In the genomic region with DNA sequence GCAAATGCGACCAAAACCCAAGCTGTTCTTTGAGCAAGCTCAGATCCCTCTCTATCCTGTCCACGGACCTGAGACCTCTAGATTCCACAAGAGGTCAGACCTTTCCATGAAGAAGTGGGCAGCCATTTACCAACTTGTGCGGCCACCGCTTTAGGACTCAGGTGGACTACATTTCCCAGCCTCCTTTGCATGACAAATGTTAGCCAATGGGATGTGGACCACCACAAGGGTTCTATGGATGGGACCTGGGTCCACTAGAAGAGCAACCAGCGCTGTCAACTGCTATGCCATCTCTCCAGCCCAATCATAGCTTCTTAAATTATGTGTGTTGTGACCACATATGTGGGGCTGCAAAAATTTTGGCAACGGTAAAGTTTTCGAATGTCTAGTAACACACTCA, we compare ENCODE assay signal across 8 mouse cellular contexts. TPM values are rescaled to one million over a fixed set of nuclear protein-coding genes. Genes with fewer than 3 reads are reported as not detected.
DNase-seq lines count a peak whose midpoint lies in the region; ATAC-seq and TF ChIP-seq lines count a peak whose summit lies in the region.

No protein-coding gene starts in this region.

- DNase-seq in heart, embryonic 10.5 days (ENCODE audit: low spot score): no peak
- DNase-seq in brain, adult 2 months (ENCODE audit: low read depth, low spot score): peak; percentile 75
- peak; percentile 39 to 72 for DNase-seq in frontal cortex, postnatal 36 days (ENCODE audit: low spot score in 2 of 2)
- DNase-seq in midbrain, embryonic 14.5 days: peak; percentile 60
- DNase-seq in urinary bladder, postnatal 14 days (ENCODE audit: low spot score): no peak
- no peak for DNase-seq in heart, adult 9 months (ENCODE audit: low spot score in 2 of 2)
- DNase-seq in kidney, adult 2 months: no peak

- peak overlapping the region; percentile 86 for H3K4me2 ChIP-seq in heart, embryonic 15.5 days
- H3K4me2 ChIP-seq in midbrain, embryonic 14.5 days (ENCODE audit: low read length): peak overlapping the region; percentile 65

- no peak overlapping the region for H3K27ac ChIP-seq in heart, embryonic 15.5 days
- H3K27ac ChIP-seq in heart, embryonic 10.5 days: no peak overlapping the region
- H3K27ac ChIP-seq in midbrain, embryonic 14.5 days (replicated peaks; ENCODE audit: low read depth, low read length): no peak overlapping the region
- no peak overlapping the region for H3K27ac ChIP-seq in kidney, adult 2 months (ENCODE audit: insufficient read depth, low read depth, low read length)

- H3K4me1 ChIP-seq in heart, embryonic 15.5 days (replicated peaks): peaks cover 16% of the 10 kb centered on the region
- H3K4me1 ChIP-seq in heart, embryonic 10.5 days: peaks cover 16% of the 10 kb centered on the region
- H3K4me1 ChIP-seq in midbrain, embryonic 14.5 days (ENCODE audit: control insufficient read depth, insufficient read depth, low read length): peaks cover 8% of the 10 kb centered on the region
- no peaks in the 10 kb centered on the region for H3K4me1 ChIP-seq in kidney, adult 2 months (ENCODE audit: control insufficient read depth, insufficient read depth, low read length)

- 54% methylated on average over 7 of the region's 7 CpGs for WGBS in heart, embryonic 15.5 days
- 57% methylated on average over 7 of the region's 7 CpGs for whole genome bisulfite sequencing in heart, embryonic 10.5 days
- 66% methylated on average over 7 of the region's 7 CpGs for WGBS in midbrain, embryonic 14.5 days
- 63% methylated on average over 7 of the region's 7 CpGs for WGBS in kidney, adult 2 months

- no peak for TF ChIP-seq POLR2A in kidney, adult 2 months (IDR thresholded peaks at IDR 0.05; ENCODE audit: low read depth, low read length)

- no peak overlapping the region for H3K9ac ChIP-seq in heart, embryonic 15.5 days
- no peak overlapping the region for H3K9ac ChIP-seq in midbrain, embryonic 14.5 days (replicated peaks; ENCODE audit: low read length)

- H3K9me3 ChIP-seq in heart, embryonic 15.5 days (replicated peaks): no peaks in the 10 kb centered on the region
- H3K9me3 ChIP-seq in heart, embryonic 10.5 days: no peaks in the 10 kb centered on the region
- H3K9me3 ChIP-seq in midbrain, embryonic 14.5 days (ENCODE audit: control insufficient read depth, low read length): no peaks in the 10 kb centered on the region

- TF ChIP-seq CTCF in kidney, adult 2 months (conservative IDR thresholded peaks at IDR 0.05; ENCODE audit: insufficient read depth, insufficient read length, low read depth, low read length): no peak

- no peaks in the 10 kb centered on the region for H3K36me3 ChIP-seq in heart, embryonic 15.5 days
- H3K36me3 ChIP-seq in heart, embryonic 10.5 days: peaks cover 18% of the 10 kb centered on the region
- H3K36me3 ChIP-seq in midbrain, embryonic 14.5 days (ENCODE audit: control insufficient read depth, insufficient read depth, low read length): 0 out of 2 replicates have a peak, but pooled peaks cover 6% of the 10 kb centered on the region
- H3K36me3 ChIP-seq in kidney, adult 2 months (ENCODE audit: control insufficient read depth, insufficient read depth, low read length): no peaks in the 10 kb centered on the region

- H3K27me3 ChIP-seq in heart, embryonic 15.5 days: no peaks in the 10 kb centered on the region
- peaks cover 4% of the 10 kb centered on the region; the same call in 1 of the 2 replicates for H3K27me3 ChIP-seq in heart, embryonic 10.5 days (ENCODE audit: insufficient read depth, poor library complexity, severe bottlenecking)
- H3K27me3 ChIP-seq in midbrain, embryonic 14.5 days (ENCODE audit: control insufficient read depth, insufficient read depth, low read length): no peaks in the 10 kb centered on the region
- H3K27me3 ChIP-seq in kidney, adult 2 months (replicated peaks; ENCODE audit: control insufficient read depth, insufficient read depth, low read length): no peaks in the 10 kb centered on the region

- no peak for ATAC-seq in heart, embryonic 15.5 days (replicated peaks; ENCODE audit: insufficient number of reproducible peaks, insufficient read depth, low FRiP score, low read depth)
- ATAC-seq in midbrain, embryonic 14.5 days (ENCODE audit: low FRiP score, low TSS enrichment): no peak

- H3K4me3 ChIP-seq in heart, embryonic 15.5 days: no peak overlapping the region
- H3K4me3 ChIP-seq in heart, embryonic 10.5 days: no peak overlapping the region
- no peak overlapping the region for H3K4me3 ChIP-seq in midbrain, embryonic 14.5 days (replicated peaks; ENCODE audit: low read depth, low read length)
- H3K4me3 ChIP-seq in kidney, adult 2 months (ENCODE audit: insufficient read depth, low read depth, low read length): no peak overlapping the region

RNA-seq across cellular contexts. Expression of gene Man2b2, which starts 0.8 kb away (rescaled TPM):
- 12.3 and 17.9 TPM in 2 replicates for polyA plus RNA-seq in heart, embryonic 15.5 days (2015; fragmentation: Nextera tagmentation; extraction: Ambion mirVana)
- 12.6 and 20.6 TPM in 2 replicates for polyA plus RNA-seq in heart, embryonic 10.5 days (2016; fragmentation: Nextera tagmentation; extraction: Ambion mirVana)
- polyA plus RNA-seq in midbrain, embryonic 14.5 days (2014; fragmentation: Nextera tagmentation; extraction: Ambion mirVana): 7.8 and 10.3 TPM in 2 replicates
- 97.4 and 115 TPM in 2 replicates for polyA plus RNA-seq in kidney, adult 2 months (2012; rRNA removed)

RNA-seq across cellular contexts. Expression of gene Mrfap1, which starts 34.7 kb away (rescaled TPM):
- 329 and 331 TPM in 2 replicates for polyA plus RNA-seq in heart, embryonic 15.5 days (2015; fragmentation: Nextera tagmentation; extraction: Ambion mirVana)
- 366 and 466 TPM in 2 replicates for polyA plus RNA-seq in heart, embryonic 10.5 days (2016; fragmentation: Nextera tagmentation; extraction: Ambion mirVana)
- polyA plus RNA-seq in midbrain, embryonic 14.5 days (2014; fragmentation: Nextera tagmentation; extraction: Ambion mirVana): 355 and 360 TPM in 2 replicates
- 90.9 and 114 TPM in 2 replicates for polyA plus RNA-seq in kidney, adult 2 months (2012; rRNA removed)

RNA-seq across cellular contexts. Expression of gene Ppp2r2c, which starts 37.0 kb away (rescaled TPM):
- 0.10 and 0.61 TPM in 2 replicates for polyA plus RNA-seq in heart, embryonic 15.5 days (2015; fragmentation: Nextera tagmentation; extraction: Ambion mirVana)
- polyA plus RNA-seq in heart, embryonic 10.5 days (2016; fragmentation: Nextera tagmentation; extraction: Ambion mirVana): 0.03 TPM in 1 of 2 replicates, not detected in the other
- 38.3 and 44.6 TPM in 2 replicates for polyA plus RNA-seq in midbrain, embryonic 14.5 days (2014; fragmentation: Nextera tagmentation; extraction: Ambion mirVana)
- 0.34 and 0.58 TPM in 2 replicates for polyA plus RNA-seq in kidney, adult 2 months (2012; rRNA removed)

Comparison
In these comparisons a context has a peak if more than half of its experiments do, and no peak if none do; other contexts are left out.
1. DNase-seq: peak in brain, adult 2 months (single experiment), frontal cortex, postnatal 36 days (2 of 2) and midbrain, embryonic 14.5 days (single experiment); none in heart, embryonic 10.5 days (single experiment), urinary bladder, postnatal 14 days (single experiment), heart, adult 9 months (0 of 2) and kidney, adult 2 months (single experiment).
2. RNA of gene Ppp2r2c, which starts 37.0 kb away (polyA plus RNA-seq): 38.3 to 44.6 TPM in midbrain, embryonic 14.5 days; 0.34 to 0.58 TPM in kidney, adult 2 months, 0.10 to 0.61 TPM in heart, embryonic 15.5 days and 0.03 TPM in heart, embryonic 10.5 days; every median in the first group is over 10 times any median in the second.